Mouse (Mus musculus) cerebellum, adult 11-12 months (tissue): ENCODE results near the gene Trim33.

Experiments
- DNase-seq: peaks from one replicate; pipeline ENCODE4 v3.0.0; 2022

Trim33 gene

GRCm38 (mm10) chr3:103364182-103364945 is 85.3 kb downstream of the Trim33 start:
- no peak for DNase-seq

GRCm38 (mm10) chr3:103367176-103367970 is 88.3 kb downstream of the Trim33 start:
- DNase-seq = no peak

GRCm38 (mm10) chr3:103368731-103369130 is 89.6 kb downstream of the Trim33 start:
- no peak for DNase-seq

- DNase-seq = peak; percentile 28
Observed at GRCm38 (mm10) chr3:103374028-103374427, 94.9 kb downstream of the Trim33 start.

- no peak for DNase-seq
Observed at GRCm38 (mm10) chr3:103375181-103375855, 96.2 kb downstream of the Trim33 start.

- DNase-seq = no peak
Observed at GRCm38 (mm10) chr3:103378018-103378417, 98.9 kb downstream of the Trim33 start.

- no peak for DNase-seq
Observed at GRCm38 (mm10) chr3:103379371-103379770, 100.3 kb downstream of the Trim33 start.

- no peak for DNase-seq
Observed at GRCm38 (mm10) chr3:103380814-103381213, 101.7 kb downstream of the Trim33 start.

GRCm38 (mm10) chr3:103381441-103381840 is 102.3 kb downstream of the Trim33 start:
- no peak for DNase-seq

- peak; percentile 77 for DNase-seq
Observed at GRCm38 (mm10) chr3:103382872-103383567, 103.9 kb downstream of the Trim33 start.

GRCm38 (mm10) chr3:103384486-103384885 is 105.4 kb downstream of the Trim33 start:
- no peak for DNase-seq

- DNase-seq = no peak
Observed at GRCm38 (mm10) chr3:103384949-103385348, 105.9 kb downstream of the Trim33 start.

- no peak for DNase-seq
Observed at GRCm38 (mm10) chr3:103385383-103386291, 106.5 kb downstream of the Trim33 start.

- no peak for DNase-seq
Observed at GRCm38 (mm10) chr3:103386292-103387031, 107.4 kb downstream of the Trim33 start.

- DNase-seq = peak; percentile 28
Observed at GRCm38 (mm10) chr3:103392613-103393258, 113.6 kb downstream of the Trim33 start.

GRCm38 (mm10) chr3:103393283-103394060 is 114.4 kb downstream of the Trim33 start:
- no peak for DNase-seq

GRCm38 (mm10) chr3:103394121-103394520 is 115.0 kb downstream of the Trim33 start:
- DNase-seq = no peak

- DNase-seq = no peak
Observed at GRCm38 (mm10) chr3:103397523-103397922, 118.4 kb downstream of the Trim33 start.

- DNase-seq = no peak
Observed at GRCm38 (mm10) chr3:103400807-103401206, 121.7 kb downstream of the Trim33 start.
